Mouse (Mus musculus) A20 (cell line): ENCODE results near the gene Tex45.
A peak's percentile ranks its signal among the peaks of the same experiment; 100 is the strongest.

Experiments
- DNase-seq: peaks from one replicate; pipeline ENCODE4 v3.0.0-alpha.2; 2011; ENCODE audit warnings: low read depth, low spot score

Gene Tex45

GRCm38 (mm10) chr8:3485192-3485591, 14.5 kb downstream of the Tex45 start:
- no peak for DNase-seq

- DNase-seq, result peak; percentile 61
Measured at GRCm38 (mm10) chr8:3492901-3493844, 22.5 kb downstream of the Tex45 start, which contains the start of gene Zfp358. TSS of gene Zfp358 (plus strand) at chr8:3493138.

GRCm38 (mm10) chr8:3493845-3494208, 23.2 kb downstream of the Tex45 start:
- no peak for DNase-seq

- no peak for DNase-seq
Measured at GRCm38 (mm10) chr8:3495578-3496427, 25.1 kb downstream of the Tex45 start.

- DNase-seq, result no peak
Measured at GRCm38 (mm10) chr8:3496428-3496748, 25.7 kb downstream of the Tex45 start.

- DNase-seq, result no peak
Measured at GRCm38 (mm10) chr8:3498583-3498982, 27.9 kb downstream of the Tex45 start.

- no peak for DNase-seq
Measured at GRCm38 (mm10) chr8:3499751-3500150, 29.1 kb downstream of the Tex45 start.

- peak; percentile 97 for DNase-seq
Measured at GRCm38 (mm10) chr8:3500235-3501090, 29.8 kb downstream of the Tex45 start, which contains the start of gene Mcoln1. TSS of gene Mcoln1 (plus strand) at chr8:3500457.

- DNase-seq, result no peak
Measured at GRCm38 (mm10) chr8:3502217-3502616, 31.6 kb downstream of the Tex45 start.

GRCm38 (mm10) chr8:3507979-3508754, 37.5 kb downstream of the Tex45 start:
- no peak for DNase-seq

- no peak for DNase-seq
Measured at GRCm38 (mm10) chr8:3514681-3515247, 44.1 kb downstream of the Tex45 start.

GRCm38 (mm10) chr8:3515260-3515671, 44.6 kb downstream of the Tex45 start, which contains the start of gene Pnpla6:
TSS of gene Pnpla6 (plus strand) at chr8:3515384.
- peak; percentile 90 for DNase-seq

- DNase-seq, result no peak
Measured at GRCm38 (mm10) chr8:3515771-3516417, 45.2 kb downstream of the Tex45 start.

- DNase-seq, result peak; percentile 97
Measured at GRCm38 (mm10) chr8:3516450-3517116, 45.9 kb downstream of the Tex45 start.

- no peak for DNase-seq
Measured at GRCm38 (mm10) chr8:3517117-3517495, 46.4 kb downstream of the Tex45 start.

GRCm38 (mm10) chr8:3522007-3522697, 51.5 kb downstream of the Tex45 start:
- DNase-seq, result no peak

GRCm38 (mm10) chr8:3530816-3531215, 60.2 kb downstream of the Tex45 start:
- DNase-seq, result no peak

GRCm38 (mm10) chr8:3531936-3532335, 61.3 kb downstream of the Tex45 start:
- DNase-seq, result no peak
